Mouse (Mus musculus): ENCODE results near the gene Rab3ip.

Rab3ip gene

GRCm38 (mm10) chr10:116950009-116950769 lies at the start of gene Rab3ip:
Rab3ip (minus strand) TSS chr10:116950769.
- in situ Hi-C loops (cut with MboI, MseI) = loop anchor here (10.0 kb wide), 1 partner anchor 265 kb away; no protein-coding TSS in a partner anchor

DNA sequence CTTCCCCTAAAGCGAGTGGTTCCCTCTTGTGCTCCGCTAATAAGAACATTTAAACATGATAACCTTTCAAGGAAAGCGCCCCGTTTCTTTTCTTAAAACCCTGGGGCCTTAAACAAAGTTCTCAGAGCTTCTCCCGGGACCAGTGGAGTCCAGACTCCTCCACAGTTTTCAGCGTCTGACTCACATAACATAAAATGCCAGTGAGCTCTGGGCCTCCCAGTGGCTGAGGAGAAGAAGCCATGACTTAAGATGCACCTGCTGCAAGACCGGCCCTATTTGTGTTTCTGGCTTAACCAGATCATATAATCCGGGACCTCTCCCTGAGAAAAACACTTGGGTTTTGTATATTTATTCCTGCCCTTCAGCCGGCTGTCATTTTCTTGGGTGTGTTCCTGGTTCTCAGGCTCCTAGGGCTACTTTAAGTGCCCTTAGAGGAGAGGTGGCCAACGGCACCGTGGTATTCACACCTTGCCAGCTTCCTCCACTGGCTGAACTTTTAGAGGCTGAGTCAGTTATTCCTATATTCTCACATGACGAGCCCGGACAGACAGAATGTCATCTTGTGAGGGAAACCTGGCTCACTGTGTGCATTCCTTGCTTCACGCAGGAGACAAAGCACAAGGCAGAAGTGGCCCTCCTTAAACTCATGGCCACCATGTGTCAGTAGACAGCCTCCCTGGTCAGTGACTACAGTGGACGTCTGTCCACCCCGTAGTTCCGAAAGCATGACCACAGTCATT lies 48.3 kb upstream of the Rab3ip start:
- in situ Hi-C loops (cut with MboI, MseI) = no loop called here

DNA sequence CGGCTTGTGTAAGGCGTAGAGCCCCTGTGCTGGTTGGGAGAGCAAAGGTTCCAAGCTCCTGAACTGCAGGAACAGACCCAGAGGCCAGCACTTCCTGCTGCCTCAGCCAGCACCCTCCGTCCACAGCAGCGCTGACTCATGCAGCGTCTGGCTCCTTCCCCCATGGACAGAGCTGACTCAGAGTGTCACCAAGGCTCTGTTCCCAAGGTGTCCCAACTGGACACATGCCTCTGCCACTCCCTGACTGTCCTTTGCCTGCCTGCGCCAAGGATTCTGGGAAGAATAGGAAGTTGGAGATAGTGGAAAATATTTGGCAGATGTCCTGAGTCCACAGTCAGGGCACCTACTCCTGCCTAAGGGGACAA lies 45.6 kb upstream of the Rab3ip start:
- in situ Hi-C loops (cut with MboI, MseI) = no loop called here

DNA sequence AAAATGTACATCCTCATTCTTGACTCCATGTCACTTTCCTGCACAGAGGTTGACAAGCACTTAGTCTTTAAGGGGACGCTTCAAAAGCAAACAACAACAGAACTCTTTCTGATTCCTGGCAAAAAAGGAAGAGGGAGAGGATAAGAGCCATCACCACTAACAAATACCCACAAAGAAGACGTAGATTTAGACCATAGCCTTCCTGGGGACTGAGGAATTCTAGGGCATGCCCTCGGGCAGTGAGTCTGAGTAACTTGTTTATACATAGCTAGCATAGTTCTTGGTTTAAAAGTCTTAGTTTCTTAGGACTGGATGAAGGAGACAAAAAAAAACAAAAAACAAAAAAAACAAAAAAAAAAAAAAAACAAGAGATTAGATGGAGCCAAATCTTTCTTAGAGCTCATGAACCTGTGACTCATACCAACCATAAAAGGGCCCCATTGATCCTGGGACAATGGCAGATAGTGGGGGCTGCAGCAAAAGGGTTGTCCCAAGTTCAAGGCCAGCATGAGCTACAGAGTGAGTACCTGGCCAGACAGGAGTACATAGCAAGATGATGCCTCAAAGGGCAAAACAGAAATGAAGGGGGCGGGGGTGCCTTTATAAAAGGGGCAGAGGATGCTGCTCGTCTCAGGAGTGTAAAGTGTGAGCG lies 45.1 kb upstream of the Rab3ip start:
- in situ Hi-C loops (cut with MboI, MseI) = no loop called here

- in situ Hi-C loops (cut with MboI, MseI) = no loop called here
Measured at GRCm38 (mm10) chr10:116995162-116995561, 44.6 kb upstream of the Rab3ip start.

DNA sequence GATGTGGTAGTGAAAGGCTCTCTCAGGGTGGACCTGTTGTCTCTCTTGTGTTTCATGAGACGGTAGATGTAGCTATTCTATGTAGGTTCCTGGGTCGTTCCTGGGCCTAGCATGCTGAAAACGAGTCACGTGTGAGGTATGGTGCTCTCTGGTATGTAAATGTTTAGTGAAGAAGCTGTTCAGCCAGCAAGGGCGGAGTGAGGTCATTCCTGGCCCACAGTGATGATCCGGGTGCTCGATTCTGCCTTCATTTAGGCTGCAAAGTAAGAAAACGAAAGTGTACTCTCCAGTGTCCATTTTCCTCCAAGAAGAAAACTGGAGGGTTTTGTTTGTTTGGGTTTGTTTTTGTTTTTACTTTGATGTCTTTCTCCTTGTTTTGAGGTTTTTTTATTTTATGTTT lies 43.4 kb upstream of the Rab3ip start:
- in situ Hi-C loops (cut with MboI, MseI) = no loop called here

DNA sequence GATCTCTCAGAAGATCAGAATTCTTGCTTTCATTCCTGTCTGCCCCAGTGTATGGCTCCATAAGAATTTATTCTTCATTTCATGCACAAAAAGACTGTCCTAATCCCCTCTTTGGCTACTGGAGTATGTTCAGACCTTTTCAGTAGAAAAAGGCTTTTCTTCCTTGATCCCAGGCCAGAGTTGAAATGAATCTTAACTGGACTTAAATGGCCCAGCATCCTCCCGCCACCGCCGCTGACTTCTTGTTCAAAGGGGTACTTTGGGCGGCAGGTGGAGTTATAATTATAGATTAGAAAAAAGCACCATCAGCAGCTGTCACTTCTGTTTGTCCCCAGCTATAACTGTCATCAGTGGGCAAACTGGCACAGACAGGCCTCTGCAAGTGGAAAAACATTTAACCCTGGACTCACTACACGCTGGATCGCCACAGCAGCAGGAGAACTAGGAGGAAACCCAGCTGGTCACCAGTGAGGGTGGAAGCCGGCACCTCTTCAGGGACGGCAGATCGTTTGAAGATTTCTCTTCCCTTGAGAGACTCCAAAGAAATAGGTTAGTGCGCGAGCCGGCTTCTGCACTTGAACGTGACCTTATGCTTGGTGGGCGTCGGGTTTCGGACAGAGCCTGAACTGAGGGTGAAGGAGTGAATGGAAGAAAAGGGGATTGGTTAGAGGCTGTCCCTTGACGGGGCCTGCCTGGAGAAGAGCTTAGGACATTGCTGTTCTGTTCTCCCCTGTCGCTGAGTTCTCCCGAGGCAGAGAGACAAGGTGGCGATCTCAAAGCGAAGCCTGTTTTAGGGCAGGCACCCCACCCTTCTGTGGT lies 35.9 kb upstream of the Rab3ip start, which contains the start of gene Best3:
TSS of gene Best3 (plus strand) at position 51 of the 819 bp plus-strand sequence.
- in situ Hi-C loops (cut with MboI, MseI) = no loop called here

GRCm38 (mm10) chr10:116984836-116985235 lies 34.3 kb upstream of the Rab3ip start:
- in situ Hi-C loops (cut with MboI, MseI) = no loop called here

- in situ Hi-C loops (cut with MboI, MseI) = no loop called here
Measured at GRCm38 (mm10) chr10:116982526-116982925, 32.0 kb upstream of the Rab3ip start.

DNA sequence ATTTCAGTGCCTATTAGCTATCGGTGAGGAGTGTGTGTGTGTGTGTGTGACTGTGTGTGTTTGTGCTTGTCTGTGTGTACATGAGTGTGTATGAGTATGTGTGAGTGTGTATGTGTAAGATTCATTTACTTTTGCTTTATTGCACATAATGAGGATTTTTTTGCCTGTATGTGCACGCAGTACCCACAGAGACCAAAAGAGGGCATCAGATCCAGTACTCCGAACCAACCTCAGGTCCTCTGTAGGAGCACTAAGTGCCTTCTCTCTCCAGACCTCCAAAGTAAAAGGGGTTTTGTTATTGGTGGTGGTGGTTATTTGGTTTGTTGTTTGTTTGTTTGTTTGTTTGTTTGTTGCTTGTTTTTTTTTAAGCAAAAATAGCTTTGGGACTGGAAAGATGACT lies 30.3 kb upstream of the Rab3ip start:
- in situ Hi-C loops (cut with MboI, MseI) = no loop called here

DNA sequence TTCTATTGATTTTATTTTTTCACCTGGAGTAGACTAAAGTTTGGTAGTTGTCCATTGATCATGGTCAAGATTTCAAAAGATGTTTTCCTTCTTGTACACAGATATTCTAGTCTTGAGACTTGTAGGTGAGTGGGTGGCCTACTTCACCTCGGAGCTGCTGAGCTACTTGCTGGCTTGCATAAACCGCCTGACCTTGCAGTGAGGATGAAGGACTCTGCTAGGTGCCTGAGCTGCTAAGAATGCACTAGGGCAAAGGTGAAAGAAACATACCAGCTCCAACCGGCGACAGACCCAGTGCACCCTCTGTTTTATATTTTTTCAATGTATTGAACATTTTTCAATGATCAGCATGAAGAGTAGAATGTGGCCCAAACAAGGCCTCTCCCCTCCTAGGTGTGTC lies 29.7 kb upstream of the Rab3ip start:
- in situ Hi-C loops (cut with MboI, MseI) = no loop called here

- in situ Hi-C loops (cut with MboI, MseI) = no loop called here
Measured at GRCm38 (mm10) chr10:116978841-116979240, 28.3 kb upstream of the Rab3ip start.

- in situ Hi-C loops (cut with MboI, MseI) = no loop called here
Measured at GRCm38 (mm10) chr10:116977858-116978257, 27.3 kb upstream of the Rab3ip start.

DNA sequence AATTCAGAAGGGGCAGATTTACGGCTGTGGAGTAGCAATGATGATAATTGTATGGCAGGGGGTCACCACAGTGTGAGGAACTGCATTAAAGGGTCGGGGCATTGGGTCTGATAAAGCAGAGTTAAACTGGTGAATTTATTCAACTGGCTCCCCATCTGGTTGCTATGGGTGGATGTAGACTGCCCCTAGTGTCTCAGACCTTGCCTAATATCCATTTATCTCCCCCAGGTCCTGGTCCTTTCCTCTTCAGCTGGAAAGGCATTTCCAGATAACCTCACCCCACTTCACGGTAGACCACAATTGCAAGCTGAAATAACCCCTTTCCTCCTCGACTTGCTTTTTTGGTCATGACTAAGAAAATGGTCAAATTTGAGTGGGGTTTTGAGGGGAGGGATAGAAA lies 26.9 kb upstream of the Rab3ip start:
- in situ Hi-C loops (cut with MboI, MseI) = no loop called here

DNA sequence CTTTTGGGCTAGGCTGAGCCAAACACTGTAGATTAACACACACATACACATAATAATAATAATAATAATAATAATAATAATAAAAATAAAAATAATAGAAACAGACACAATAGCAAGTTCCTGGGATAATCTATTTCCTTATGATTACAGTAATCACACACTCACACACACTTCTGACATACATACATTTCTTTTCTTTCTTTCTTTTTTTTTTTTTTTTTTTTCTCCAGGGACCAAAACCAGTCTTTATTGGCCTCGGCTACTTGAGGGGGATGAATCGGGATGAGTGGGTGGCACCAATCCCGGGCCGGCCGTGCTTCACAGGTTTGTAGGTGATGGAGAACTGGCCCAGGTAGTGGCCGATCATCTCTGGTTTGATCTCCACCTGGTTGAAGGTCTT lies 21.9 kb upstream of the Rab3ip start, which contains the start of gene Gm10271:
TSS of gene Gm10271 (minus strand) at position 101 of the 400 bp plus-strand sequence.
- in situ Hi-C loops (cut with MboI, MseI) = no loop called here

DNA sequence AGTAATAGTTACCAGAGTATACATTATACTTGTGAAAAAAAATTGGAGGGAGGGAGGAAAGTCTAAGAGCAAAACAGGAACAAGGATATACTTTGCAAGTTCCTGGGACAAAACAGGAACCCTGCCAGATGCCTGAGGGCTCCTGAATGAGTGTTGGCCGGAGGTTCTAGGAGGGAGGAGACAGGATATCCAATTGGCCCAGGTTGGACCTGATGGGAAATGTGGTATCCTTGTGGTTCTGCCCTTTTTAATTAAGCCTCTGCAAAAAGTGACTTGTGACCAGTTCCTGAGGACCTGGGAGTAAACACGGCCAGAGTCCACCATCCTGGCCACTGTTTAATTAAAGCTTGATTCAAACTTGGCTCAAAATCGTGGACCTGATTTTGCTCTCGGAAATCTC lies 18.2 kb upstream of the Rab3ip start:
- in situ Hi-C loops (cut with MboI, MseI) = no loop called here

DNA sequence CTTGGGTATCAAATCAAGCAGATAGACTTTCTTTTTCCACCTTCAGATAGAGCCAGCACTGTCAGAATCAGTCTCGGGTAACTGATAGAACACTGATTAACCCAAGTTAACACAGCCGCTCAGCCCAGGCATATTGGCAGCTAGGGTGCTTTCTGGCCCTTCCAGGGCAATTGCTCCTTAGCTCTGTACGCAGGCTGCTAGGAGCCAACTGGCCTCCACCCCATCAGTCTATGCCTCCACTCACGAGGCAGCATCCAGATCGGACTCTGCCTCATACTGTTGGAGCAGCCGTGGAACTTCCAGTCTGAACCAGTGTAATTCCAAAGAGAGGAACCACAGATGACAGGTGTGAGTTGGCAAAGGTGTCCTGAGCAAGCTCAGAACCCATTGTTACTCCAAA lies 15.5 kb upstream of the Rab3ip start:
- in situ Hi-C loops (cut with MboI, MseI) = no loop called here

GRCm38 (mm10) chr10:116965297-116965696 lies 14.7 kb upstream of the Rab3ip start:
- in situ Hi-C loops (cut with MboI, MseI) = no loop called here

GRCm38 (mm10) chr10:116964571-116964970 lies 14.0 kb upstream of the Rab3ip start:
- in situ Hi-C loops (cut with MboI, MseI) = no loop called here

DNA sequence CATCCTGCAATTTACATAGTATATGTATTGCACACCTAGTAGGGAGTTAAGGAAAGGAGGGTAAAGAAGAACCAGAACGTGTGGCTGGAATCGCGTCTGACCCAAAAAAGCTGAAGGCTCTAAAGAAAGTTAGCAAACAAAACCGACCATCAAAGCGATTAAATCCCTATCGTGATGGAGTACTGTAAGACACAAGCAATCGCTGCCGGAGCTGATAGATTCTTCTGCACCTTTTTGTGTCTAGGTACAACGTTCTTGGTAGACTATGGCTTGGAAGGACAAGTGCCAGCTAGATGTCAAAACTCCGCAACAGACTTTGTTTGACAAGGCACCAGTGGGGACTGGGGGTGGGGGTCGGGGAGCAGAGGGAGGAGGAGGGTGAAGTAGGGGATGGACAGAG lies 13.5 kb upstream of the Rab3ip start:
- in situ Hi-C loops (cut with MboI, MseI) = no loop called here

DNA sequence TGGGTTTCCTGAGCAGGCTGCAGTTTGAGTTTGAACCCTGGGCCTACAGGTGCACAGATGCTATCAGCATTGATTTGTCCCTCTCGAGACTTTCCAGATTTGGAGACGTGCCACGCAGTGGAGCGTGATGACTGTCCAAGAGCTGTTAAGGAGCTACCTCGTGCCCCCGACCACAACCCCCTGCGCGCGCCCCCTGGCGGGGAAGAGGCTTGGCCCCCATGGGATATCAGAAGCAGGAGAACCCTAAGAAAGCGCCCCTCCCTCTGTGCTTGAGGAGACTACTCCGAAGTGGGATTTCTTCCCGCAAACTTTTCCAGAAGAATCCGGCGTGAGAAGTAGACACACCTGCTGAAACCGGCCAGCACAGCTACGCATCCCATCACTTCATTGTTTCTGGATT lies 12.2 kb upstream of the Rab3ip start:
- in situ Hi-C loops (cut with MboI, MseI) = no loop called here

GRCm38 (mm10) chr10:116962152-116962551 lies 11.6 kb upstream of the Rab3ip start:
- in situ Hi-C loops (cut with MboI, MseI) = no loop called here
